Mouse (Mus musculus): ENCODE measurements around the gene Spata3. TPM values are rescaled to one million over a fixed set of nuclear protein-coding genes. Genes with fewer than 3 reads are reported as not detected.

Gene Spata3
- total RNA-seq, 2 experiments from 2014 or later, result not detected

Other genes with a start within 250 kb of the Spata3 start
- gene A630001G21Rik, start 238.2 kb upstream of the Spata3 start, total RNA-seq (2021), result under 1 TPM in 1 of 2 experiments, not detected in 1; 0.83 TPM
- 100 to 1,000 TPM; 100 to 148 TPM for gene Cab39, start 223.4 kb upstream of the Spata3 start, total RNA-seq (2021)
- gene Itm2c, start 122.5 kb upstream of the Spata3 start, total RNA-seq (2021), result 100 to 1,000 TPM; 480 to 761 TPM
- gene 4933407L21Rik, start 88.3 kb upstream of the Spata3 start, total RNA-seq (2021), result not detected
- 1 to 10 TPM; 3.7 to 6.6 TPM for gene Gpr55, start 55.8 kb upstream of the Spata3 start, total RNA-seq (2021)
- under 1 TPM in 1 of 2 experiments, not detected in 1; 0.13 TPM for gene 2810459M11Rik, start 29.0 kb downstream of the Spata3 start, total RNA-seq (2021)
- gene Psmd1, start 47.6 kb downstream of the Spata3 start, total RNA-seq (2021), result 100 to 1,000 TPM; 120 to 121 TPM
- under 1 TPM; 0.20 to 0.22 TPM for gene Htr2b, start 95.2 kb downstream of the Spata3 start, total RNA-seq (2021)
- gene Gm21972, start 116.8 kb downstream of the Spata3 start, total RNA-seq (2021), result 1 to 10 TPM; 2.4 to 4.0 TPM
- gene Armc9, start 138.0 kb downstream of the Spata3 start, total RNA-seq (2021), result 1 to 10 TPM; 6.4 to 7.2 TPM

Data from adrenal gland, adult 18-20 months (tissue).